Mouse (Mus musculus) limb, embryonic 13.5 days (tissue): ENCODE results near the gene Pgm2l1. TPM values are rescaled to one million over a fixed set of nuclear protein-coding genes. Genes with fewer than 3 reads are reported as not detected.
A peak's percentile ranks its signal among the peaks of the same experiment; 100 is the strongest.

Experiments
- ATAC-seq: fragments of 200-750 bp; cut with Nextera tagmentation; 2 replicates; pipeline ENCODE4 v1.8.0; 2017; ENCODE audit warnings: low read depth, moderate number of reproducible peaks, moderate TSS enrichment; ENCODE audit not compliant: low FRiP score
- H3K27ac ChIP-seq: fragments of 300-500 bp; sonication (generic); 2 replicates; pipeline ENCODE4 v1.5.1; 2015; ENCODE audit warnings: inconsistent platforms, mild to moderate bottlenecking, moderate library complexity
- H3K27me3 ChIP-seq: fragments of 300-500 bp; sonication (generic); 2 replicates; pipeline ENCODE4 v1.6.1; 2015; ENCODE audit warnings: mild to moderate bottlenecking, inconsistent platforms
- H3K36me3 ChIP-seq: fragments of 300-500 bp; sonication (generic); 2 replicates; pipeline ENCODE4 v1.6.1; 2015; ENCODE audit warnings: inconsistent platforms, mild to moderate bottlenecking, moderate library complexity
- H3K4me1 ChIP-seq: fragments of 300-500 bp; sonication (generic); 2 replicates; pipeline ENCODE4 v1.6.1; 2015; ENCODE audit warnings: inconsistent platforms
- H3K4me2 ChIP-seq: fragments of 300-500 bp; sonication (generic); replicated peaks from 2 replicates; pipeline ENCODE4 v1.6.1; 2015; ENCODE audit warnings: inconsistent platforms, mild to moderate bottlenecking, moderate library complexity
- H3K4me3 ChIP-seq: fragments of 300-500 bp; sonication (generic); 2 replicates; pipeline ENCODE4 v1.5.1; 2015; ENCODE audit warnings: moderate library complexity, mild to moderate bottlenecking, inconsistent platforms
- H3K9ac ChIP-seq: fragments of 300-500 bp; sonication (generic); 2 replicates; pipeline ENCODE4 v1.6.1; 2015; ENCODE audit warnings: mild to moderate bottlenecking, inconsistent platforms
- H3K9me3 ChIP-seq: fragments of 300-500 bp; sonication (generic); 2 replicates; pipeline ENCODE4 v1.6.1; 2016; ENCODE audit warnings: inconsistent platforms
- WGBS: fragments of 180-500 bp; shearing (Covaris S2); methylation state at CpG from one replicate; pipeline ENCODE4 v1.1.7; 2015; 5-methylcytosine and 5-hydroxymethylcytosine counted together
- polyA plus RNA-seq: library from polyadenylated mRNA; unstranded; fragments of >200 nt; fragmentation: Nextera tagmentation; extraction: Ambion mirVana; gene quantifications from 2 replicates; pipeline ENCODE4 v1.2.1, GENCODE M21; 2015

The Pgm2l1 gene
- polyA plus RNA-seq, result 4.3 and 5.5 TPM in 2 replicates

- peak; percentile 97 for ATAC-seq
- H3K27me3 ChIP-seq, result no peaks in the 10 kb centered on the region
- no peaks in the 10 kb centered on the region for H3K36me3 ChIP-seq
- H3K4me1 ChIP-seq, result peaks cover 11% of the 10 kb centered on the region
- peak within 1 kb of the TSS; percentile 72 for H3K27ac ChIP-seq
- peak within 1 kb of the TSS; percentile 84 for H3K9ac ChIP-seq
- WGBS, result under 1% methylated on average over 64 of the region's 72 CpGs
- peak within 1 kb of the TSS; percentile 77 for H3K4me3 ChIP-seq
- no peaks in the 10 kb centered on the region for H3K9me3 ChIP-seq
- H3K4me2 ChIP-seq, result peak within 1 kb of the TSS; percentile 90
These were observed at the start of gene Pgm2l1 for GRCm38 (mm10) chr7:100227158-100227875. TSS of gene Pgm2l1 (plus strand) at chr7:100227394.

- peak overlapping the region; percentile 51 for H3K9ac ChIP-seq
- H3K4me3 ChIP-seq, result peak overlapping the region; percentile 45
- H3K27me3 ChIP-seq, result peaks cover 57% of the 10 kb centered on the region
- 8% methylated on average over 30 of the region's 30 CpGs for WGBS
- H3K27ac ChIP-seq, result no peak overlapping the region
- H3K9me3 ChIP-seq, result no peaks in the 10 kb centered on the region
- H3K4me1 ChIP-seq, result peaks cover 15% of the 10 kb centered on the region
- H3K36me3 ChIP-seq, result no peaks in the 10 kb centered on the region
- peak overlapping the region; percentile 76 for H3K4me2 ChIP-seq
- peak; percentile 75; the same call in 1 of the 2 replicates for ATAC-seq
These were observed 48.9 kb upstream of the Pgm2l1 start for GRCm38 (mm10) chr7:100178016-100178890.

- WGBS, result 1% methylated on average over 15 of the region's 15 CpGs
- Histone ChIP-seq H3K4me2 (peak overlapping the region; percentile 76), H3K9ac (peak overlapping the region; percentile 51), H3K4me1 (peaks cover 15% of the 10 kb centered on the region), H3K27ac (no peak overlapping the region), H3K9me3 (no peaks in the 10 kb centered on the region), H3K36me3 (no peaks in the 10 kb centered on the region), H3K27me3 (peaks cover 57% of the 10 kb centered on the region), H3K4me3 (peak overlapping the region; percentile 45)
- no peak for ATAC-seq
These were observed 48.3 kb upstream of the Pgm2l1 start for GRCm38 (mm10) chr7:100178891-100179233.

- peak overlapping the region; percentile 76 for H3K4me2 ChIP-seq
- H3K4me3 ChIP-seq, result peak overlapping the region; percentile 45
- H3K9me3 ChIP-seq, result no peaks in the 10 kb centered on the region
- H3K9ac ChIP-seq, result no peak overlapping the region
- H3K27me3 ChIP-seq, result peaks cover 57% of the 10 kb centered on the region
- peaks cover 15% of the 10 kb centered on the region for H3K4me1 ChIP-seq
- ATAC-seq, result no peak
- 56% methylated on average over 7 of the region's 7 CpGs for WGBS
- no peaks in the 10 kb centered on the region for H3K36me3 ChIP-seq
- H3K27ac ChIP-seq, result no peak overlapping the region
These were observed 47.8 kb upstream of the Pgm2l1 start for GRCm38 (mm10) chr7:100179394-100179793.

GRCm38 (mm10) chr7:100179836-100180407 lies 47.3 kb upstream of the Pgm2l1 start:
- Histone ChIP-seq H3K4me2 (no peak overlapping the region; the same call in 1 of the 2 replicates), H3K9me3 (no peaks in the 10 kb centered on the region), H3K27me3 (peaks cover 57% of the 10 kb centered on the region), H3K4me1 (peaks cover 15% of the 10 kb centered on the region), H3K36me3 (no peaks in the 10 kb centered on the region), H3K27ac (no peak overlapping the region), H3K4me3 (peak overlapping the region; percentile 45), H3K9ac (no peak overlapping the region)
- 65% methylated on average over 7 of the region's 7 CpGs for whole genome bisulfite sequencing
- no peak for ATAC-seq

- Histone ChIP-seq H3K9ac (no peak overlapping the region), H3K27me3 (peaks cover 54% of the 10 kb centered on the region)
- WGBS, result 78% methylated on average over 2 of the region's 2 CpGs
These were observed 46.0 kb upstream of the Pgm2l1 start for GRCm38 (mm10) chr7:100181176-100181575.

GRCm38 (mm10) chr7:100181614-100182013 lies 45.6 kb upstream of the Pgm2l1 start:
- no peak overlapping the region for H3K27ac ChIP-seq
- H3K9ac ChIP-seq, result no peak overlapping the region
- no peaks in the 10 kb centered on the region for H3K36me3 ChIP-seq
- no peak overlapping the region for H3K4me2 ChIP-seq
- no peak for ATAC-seq
- peaks cover 15% of the 10 kb centered on the region for H3K4me1 ChIP-seq
- WGBS, result 73% methylated on average over 3 of the region's 3 CpGs
- no peak overlapping the region for H3K4me3 ChIP-seq
- peaks cover 50% of the 10 kb centered on the region for H3K27me3 ChIP-seq
- no peaks in the 10 kb centered on the region for H3K9me3 ChIP-seq

More at GRCm38 (mm10) chr7:100181176-100181575, 46.0 kb upstream of the Pgm2l1 start:
- H3K4me2 ChIP-seq, result no peak overlapping the region
- peaks cover 15% of the 10 kb centered on the region for H3K4me1 ChIP-seq
- no peaks in the 10 kb centered on the region for H3K9me3 ChIP-seq
- ATAC-seq, result no peak
- no peaks in the 10 kb centered on the region for H3K36me3 ChIP-seq
- no peak overlapping the region for H3K4me3 ChIP-seq
- H3K27ac ChIP-seq, result no peak overlapping the region

- ATAC-seq, result no peak
- H3K36me3 ChIP-seq, result no peaks in the 10 kb centered on the region
- H3K27me3 ChIP-seq, result peaks cover 46% of the 10 kb centered on the region
- 80% methylated on average over 3 of the region's 3 CpGs for WGBS
- no peak overlapping the region for H3K4me3 ChIP-seq
- no peaks in the 10 kb centered on the region for H3K9me3 ChIP-seq
- no peak overlapping the region for H3K4me2 ChIP-seq
- H3K9ac ChIP-seq, result no peak overlapping the region
- no peak overlapping the region for H3K27ac ChIP-seq
- peaks cover 15% of the 10 kb centered on the region for H3K4me1 ChIP-seq
These were observed 44.8 kb upstream of the Pgm2l1 start for GRCm38 (mm10) chr7:100182388-100182787.

- no peaks in the 10 kb centered on the region for H3K9me3 ChIP-seq
- H3K4me1 ChIP-seq, result 0 out of 2 replicates have a peak, but pooled peaks cover 3% of the 10 kb centered on the region
- no peak overlapping the region for H3K9ac ChIP-seq
- WGBS, result 26% methylated on average over 7 of the region's 7 CpGs
- H3K36me3 ChIP-seq, result no peaks in the 10 kb centered on the region
- no peak overlapping the region for H3K27ac ChIP-seq
- H3K4me2 ChIP-seq, result no peak overlapping the region
- no peak for ATAC-seq
- no peak overlapping the region for H3K4me3 ChIP-seq
- peaks cover 8% of the 10 kb centered on the region for H3K27me3 ChIP-seq
These were observed 39.6 kb upstream of the Pgm2l1 start for GRCm38 (mm10) chr7:100187601-100188000.

- no peak overlapping the region for H3K9ac ChIP-seq
These were observed 37.0 kb upstream of the Pgm2l1 start for GRCm38 (mm10) chr7:100190167-100190566.

GRCm38 (mm10) chr7:100190778-100191177 lies 36.4 kb upstream of the Pgm2l1 start:
- no peaks in the 10 kb centered on the region for H3K9me3 ChIP-seq
- H3K36me3 ChIP-seq, result no peaks in the 10 kb centered on the region
- no peak for ATAC-seq

More at GRCm38 (mm10) chr7:100190167-100190566, 37.0 kb upstream of the Pgm2l1 start:
- Histone ChIP-seq H3K4me2 (no peak overlapping the region), H3K36me3 (no peaks in the 10 kb centered on the region), H3K27me3 (peaks cover 8% of the 10 kb centered on the region), H3K27ac (no peak overlapping the region), H3K4me1 (0 out of 2 replicates have a peak, but pooled peaks cover 3% of the 10 kb centered on the region), H3K9me3 (no peaks in the 10 kb centered on the region), H3K4me3 (no peak overlapping the region)
- 44% methylated on average over 4 of the region's 4 CpGs for WGBS
- no peak for ATAC-seq

GRCm38 (mm10) chr7:100201191-100201590 lies 26.0 kb upstream of the Pgm2l1 start:
- no peak overlapping the region for H3K4me3 ChIP-seq
- WGBS, result 43% methylated on average over 3 of the region's 3 CpGs

More at GRCm38 (mm10) chr7:100190778-100191177, 36.4 kb upstream of the Pgm2l1 start:
- H3K27ac ChIP-seq, result no peak overlapping the region
- no peak overlapping the region for H3K9ac ChIP-seq
- peaks cover 8% of the 10 kb centered on the region for H3K27me3 ChIP-seq
- WGBS, result 4% methylated on average over 4 of the region's 4 CpGs
- H3K4me2 ChIP-seq, result no peak overlapping the region
- H3K4me1 ChIP-seq, result 0 out of 2 replicates have a peak, but pooled peaks cover 3% of the 10 kb centered on the region
- H3K4me3 ChIP-seq, result no peak overlapping the region

More at GRCm38 (mm10) chr7:100201191-100201590, 26.0 kb upstream of the Pgm2l1 start:
- Histone ChIP-seq H3K4me1 (peaks cover 9% of the 10 kb centered on the region; the same call in 1 of the 2 replicates), H3K27ac (peak overlapping the region; percentile 61; the same call in 1 of the 2 replicates), H3K9ac (no peak overlapping the region), H3K27me3 (no peaks in the 10 kb centered on the region), H3K9me3 (no peaks in the 10 kb centered on the region), H3K4me2 (no peak overlapping the region), H3K36me3 (no peaks in the 10 kb centered on the region)
- no peak; the same call in 1 of the 2 replicates for ATAC-seq
